13 mouse cellular contexts compared by ENCODE assay signal in genomic region chr5:51452033-51452432, GRCm38 (mm10).
DNase-seq lines count a peak whose midpoint lies in the region; ATAC-seq and TF ChIP-seq lines count a peak whose summit lies in the region.
"Had no signal": no experiment of that assay in that cellular context is flagged by ENCODE, and none has a peak within 500 bp of the region (broad histone marks: within the 10 kb centered on the region; RNA-seq: fewer than 3 reads in every experiment).

No protein-coding gene starts in this region.

- H3K9me3 ChIP-seq in liver, embryonic 12.5 days (replicated peaks), result no peaks in the 10 kb centered on the region
- no peaks in the 10 kb centered on the region for H3K9me3 ChIP-seq in forebrain, embryonic 15.5 days
- H3K9me3 ChIP-seq in forebrain, embryonic 12.5 days, result no peaks in the 10 kb centered on the region
- H3K9me3 ChIP-seq: midbrain, embryonic 10.5 days; neural tube, embryonic 12.5 days had no signal

- ATAC-seq in liver, embryonic 12.5 days, result no peak
- ATAC-seq in forebrain, embryonic 15.5 days (replicated peaks), result no peak
- no peak for ATAC-seq in forebrain, embryonic 12.5 days (ENCODE audit: low FRiP score)

- H3K79me2 ChIP-seq in liver, adult 2 months (ENCODE audit: control insufficient read depth, insufficient read depth, low read length), result no peaks in the 10 kb centered on the region

- TF ChIP-seq CTCF in liver, adult 2 months (IDR thresholded peaks at IDR 0.05; ENCODE audit: low read depth, low read length), result no peak

- DNase-seq in adrenal gland, postnatal 14 days, result peak; percentile 38
- DNase-seq in adrenal gland, adult 2 months, result no peak
- DNase-seq in liver, adult 2 months (ENCODE audit: extremely low read depth, low read depth, low spot score), result peak; percentile 66
- DNase-seq in kidney, adult 18-20 months, result peak; percentile 83
- peak; percentile 10 for DNase-seq in mesoderm, embryonic 11.5 days (ENCODE audit: low read depth, low spot score)
- DNase-seq: lung, embryonic 14.5 days had no signal

- no peak overlapping the region for H3K9ac ChIP-seq in liver, adult 2 months (ENCODE audit: low read depth, low read length)
- no peak overlapping the region for H3K9ac ChIP-seq in liver, embryonic 12.5 days
- H3K9ac ChIP-seq in forebrain, embryonic 15.5 days (replicated peaks), result no peak overlapping the region
- no peak overlapping the region for H3K9ac ChIP-seq in forebrain, embryonic 12.5 days
- H3K9ac ChIP-seq: hindbrain, embryonic 14.5 days; lung, embryonic 14.5 days; neural tube, embryonic 12.5 days had no signal

- WGBS in liver, adult 2 months, result 65% methylated on average over 3 of the region's 3 CpGs
- WGBS in liver, embryonic 12.5 days (ENCODE audit: insufficient replicate concordance), result 65% methylated on average over 3 of the region's 3 CpGs
- 66% methylated on average over 3 of the region's 3 CpGs for WGBS in forebrain, embryonic 15.5 days
- 78% methylated on average over 3 of the region's 3 CpGs for WGBS in forebrain, embryonic 12.5 days

- H3K36me3 ChIP-seq in liver, adult 2 months (ENCODE audit: control insufficient read depth, insufficient read depth, low read length), result peaks cover 1% of the 10 kb centered on the region; the same call in 1 of the 2 replicates
- no peaks in the 10 kb centered on the region for H3K36me3 ChIP-seq in liver, embryonic 12.5 days
- no peaks in the 10 kb centered on the region for H3K36me3 ChIP-seq in forebrain, embryonic 15.5 days
- no peaks in the 10 kb centered on the region for H3K36me3 ChIP-seq in forebrain, embryonic 12.5 days (replicated peaks)
- H3K36me3 ChIP-seq: midbrain, embryonic 10.5 days; neural tube, embryonic 12.5 days had no signal

- H3K4me1 ChIP-seq in liver, adult 2 months (ENCODE audit: control insufficient read depth, insufficient read depth, low read length), result peaks cover 2% of the 10 kb centered on the region; the same call in 1 of the 2 replicates
- H3K4me1 ChIP-seq in liver, embryonic 12.5 days, result no peaks in the 10 kb centered on the region
- no peaks in the 10 kb centered on the region for H3K4me1 ChIP-seq in forebrain, embryonic 15.5 days
- no peaks in the 10 kb centered on the region for H3K4me1 ChIP-seq in forebrain, embryonic 12.5 days
- H3K4me1 ChIP-seq: midbrain, embryonic 10.5 days; neural tube, embryonic 12.5 days had no signal

- no peak overlapping the region for H3K4me2 ChIP-seq in liver, embryonic 12.5 days
- no peak overlapping the region for H3K4me2 ChIP-seq in forebrain, embryonic 15.5 days (replicated peaks)
- no peak overlapping the region for H3K4me2 ChIP-seq in forebrain, embryonic 12.5 days
- H3K4me2 ChIP-seq: hindbrain, embryonic 14.5 days; lung, embryonic 14.5 days; neural tube, embryonic 12.5 days had no signal

- no peak for TF ChIP-seq POLR2A in liver, adult 2 months (IDR thresholded peaks at IDR 0.05; ENCODE audit: extremely low read depth, insufficient read depth, low read length)

- H3K4me3 ChIP-seq in liver, adult 2 months (ENCODE audit: insufficient read depth, low read depth, low read length), result no peak overlapping the region
- H3K4me3 ChIP-seq in liver, embryonic 12.5 days, result no peak overlapping the region
- H3K4me3 ChIP-seq in forebrain, embryonic 15.5 days, result no peak overlapping the region
- no peak overlapping the region for H3K4me3 ChIP-seq in forebrain, embryonic 12.5 days (replicated peaks)
- H3K4me3 ChIP-seq: erythroblast, embryonic 14.5 days; midbrain, embryonic 10.5 days; neural tube, embryonic 12.5 days had no signal

- H3K27me3 ChIP-seq in liver, adult 2 months (ENCODE audit: control insufficient read depth, insufficient read depth, low read length), result no peaks in the 10 kb centered on the region
- no peaks in the 10 kb centered on the region for H3K27me3 ChIP-seq in liver, embryonic 12.5 days (replicated peaks)
- no peaks in the 10 kb centered on the region for H3K27me3 ChIP-seq in forebrain, embryonic 15.5 days
- H3K27me3 ChIP-seq in forebrain, embryonic 12.5 days, result no peaks in the 10 kb centered on the region
- H3K27me3 ChIP-seq: neural tube, embryonic 12.5 days had no signal

- no peak overlapping the region for H3K27ac ChIP-seq in liver, adult 2 months (replicated peaks; ENCODE audit: insufficient read depth, low read depth, low read length)
- H3K27ac ChIP-seq in liver, embryonic 12.5 days, result no peak overlapping the region
- H3K27ac ChIP-seq in forebrain, embryonic 15.5 days (replicated peaks), result no peak overlapping the region
- H3K27ac ChIP-seq in forebrain, embryonic 12.5 days, result no peak overlapping the region
- H3K27ac ChIP-seq: hindbrain, embryonic 14.5 days; midbrain, embryonic 10.5 days; neural tube, embryonic 12.5 days had no signal
